Mouse (Mus musculus): ENCODE results near the gene Melk. TPM values are rescaled to one million over a fixed set of nuclear protein-coding genes. Genes with fewer than 3 reads are reported as not detected.

Melk gene
- polyA plus RNA-seq (2015; fragmentation: Nextera tagmentation; extraction: Ambion mirVana), result 15.5 and 16.4 TPM in 2 replicates

DNA sequence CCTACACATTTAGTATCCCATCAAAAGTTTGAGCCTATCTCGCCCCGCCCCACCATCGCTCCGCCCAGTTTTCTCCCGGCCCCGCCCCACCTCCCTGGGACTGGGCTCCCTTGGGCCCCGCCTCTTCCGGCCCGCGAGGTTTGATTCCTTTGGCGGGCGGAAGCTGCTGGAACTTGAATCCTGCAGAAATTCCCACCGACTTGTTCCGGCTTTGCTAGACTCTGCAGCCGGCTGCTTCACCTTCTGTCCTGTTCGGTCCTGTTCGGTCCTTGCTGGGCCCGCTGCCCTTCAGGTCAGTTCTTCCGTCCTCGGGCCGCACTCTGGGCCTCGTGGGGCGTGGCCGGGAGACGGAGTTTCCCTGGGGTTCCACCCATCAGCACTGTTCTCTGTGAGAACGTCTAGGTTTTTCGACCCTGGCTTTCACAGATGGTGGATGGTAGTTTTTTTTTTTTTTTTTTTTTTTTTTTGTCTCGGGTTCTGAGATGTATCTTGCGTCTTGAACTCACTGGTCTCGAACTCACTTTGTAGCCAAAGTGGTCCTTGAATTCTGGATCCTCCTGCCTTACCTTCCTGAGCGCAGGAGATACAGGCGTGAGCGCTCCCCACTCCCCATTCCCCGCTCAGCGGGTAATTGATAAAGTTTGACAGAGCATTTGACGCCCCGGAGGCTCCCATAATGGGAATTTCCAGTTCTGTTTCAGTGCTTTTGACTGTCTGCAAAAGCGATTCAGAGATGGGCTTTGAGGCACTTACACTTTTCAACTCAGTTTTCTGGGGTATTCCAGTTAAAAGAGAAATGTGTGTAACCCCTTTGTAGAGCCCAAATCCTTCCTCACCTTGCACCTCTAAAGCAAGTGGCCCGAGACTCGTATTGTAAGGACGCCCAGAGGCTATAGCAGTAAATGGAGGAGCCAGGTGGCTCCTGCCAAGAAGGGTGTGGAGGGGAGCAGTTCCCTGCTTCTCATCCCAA, at the start of gene Melk:
Gene Melk, plus strand, starts transcription at position 96 of the 970 bp plus-strand sequence.
- H3K9me3 ChIP-seq (replicated peaks; ENCODE audit: control insufficient read depth, low read length), result no peaks in the 10 kb centered on the region
- H3K9ac ChIP-seq (ENCODE audit: low read depth, low read length), result peak within 1 kb of the TSS; percentile 74
- H3K27ac ChIP-seq (ENCODE audit: low read length), result peak within 1 kb of the TSS; percentile 52
- H3K4me1 ChIP-seq (ENCODE audit: control insufficient read depth, low read depth, low read length), result peaks cover 12% of the 10 kb centered on the region
- under 1% methylated on average over 41 of the region's 41 CpGs for WGBS (ENCODE audit: insufficient replicate concordance)
- peak within 1 kb of the TSS; percentile 80 for H3K4me3 ChIP-seq (ENCODE audit: low read depth, low read length)
- H3K36me3 ChIP-seq (ENCODE audit: control insufficient read depth, insufficient read depth), result no peaks in the 10 kb centered on the region
- no peaks in the 10 kb centered on the region; the same call in 1 of the 2 replicates for H3K27me3 ChIP-seq (ENCODE audit: control insufficient read depth, insufficient read depth, low read depth, low read length)
- ATAC-seq (ENCODE audit: low read depth), result peak; percentile 94
- H3K4me2 ChIP-seq (ENCODE audit: low read depth, low read length), result peak within 1 kb of the TSS; percentile 79

DNA sequence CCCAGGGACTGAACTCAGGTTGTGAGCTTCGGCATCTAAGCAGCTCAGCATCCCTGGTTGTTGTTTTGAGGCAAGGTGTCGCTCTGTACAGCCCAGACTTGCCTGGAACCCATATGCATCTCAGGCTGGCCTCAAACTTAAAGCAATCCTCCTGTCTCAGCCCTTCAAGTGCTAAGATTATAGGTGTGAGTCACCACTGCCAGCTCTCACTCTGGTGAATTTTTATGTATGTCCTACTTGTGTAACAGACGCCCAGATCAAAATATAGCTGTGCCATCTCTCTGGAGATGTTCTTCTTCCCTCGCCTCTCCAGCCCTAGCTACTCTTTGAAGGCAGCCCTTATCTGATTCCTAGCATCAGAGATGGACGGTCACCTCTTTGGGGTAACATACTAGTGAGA, 49.2 kb upstream of the Melk start:
- Histone ChIP-seq H3K9me3 (replicated peaks; ENCODE audit: control insufficient read depth, low read length) (no peaks in the 10 kb centered on the region), H3K4me1 (ENCODE audit: control insufficient read depth, low read depth, low read length) (peaks cover 7% of the 10 kb centered on the region), H3K9ac (ENCODE audit: low read depth, low read length) (no peak overlapping the region), H3K27me3 (ENCODE audit: control insufficient read depth, insufficient read depth, low read depth, low read length) (peaks cover 6% of the 10 kb centered on the region), H3K4me3 (ENCODE audit: low read depth, low read length) (no peak overlapping the region), H3K36me3 (ENCODE audit: control insufficient read depth, insufficient read depth) (no peaks in the 10 kb centered on the region), H3K4me2 (ENCODE audit: low read depth, low read length) (no peak overlapping the region), H3K27ac (ENCODE audit: low read length) (no peak overlapping the region)
- ATAC-seq (ENCODE audit: low read depth), result no peak
- 59% methylated on average over 5 of the region's 5 CpGs for WGBS (ENCODE audit: insufficient replicate concordance)

DNA sequence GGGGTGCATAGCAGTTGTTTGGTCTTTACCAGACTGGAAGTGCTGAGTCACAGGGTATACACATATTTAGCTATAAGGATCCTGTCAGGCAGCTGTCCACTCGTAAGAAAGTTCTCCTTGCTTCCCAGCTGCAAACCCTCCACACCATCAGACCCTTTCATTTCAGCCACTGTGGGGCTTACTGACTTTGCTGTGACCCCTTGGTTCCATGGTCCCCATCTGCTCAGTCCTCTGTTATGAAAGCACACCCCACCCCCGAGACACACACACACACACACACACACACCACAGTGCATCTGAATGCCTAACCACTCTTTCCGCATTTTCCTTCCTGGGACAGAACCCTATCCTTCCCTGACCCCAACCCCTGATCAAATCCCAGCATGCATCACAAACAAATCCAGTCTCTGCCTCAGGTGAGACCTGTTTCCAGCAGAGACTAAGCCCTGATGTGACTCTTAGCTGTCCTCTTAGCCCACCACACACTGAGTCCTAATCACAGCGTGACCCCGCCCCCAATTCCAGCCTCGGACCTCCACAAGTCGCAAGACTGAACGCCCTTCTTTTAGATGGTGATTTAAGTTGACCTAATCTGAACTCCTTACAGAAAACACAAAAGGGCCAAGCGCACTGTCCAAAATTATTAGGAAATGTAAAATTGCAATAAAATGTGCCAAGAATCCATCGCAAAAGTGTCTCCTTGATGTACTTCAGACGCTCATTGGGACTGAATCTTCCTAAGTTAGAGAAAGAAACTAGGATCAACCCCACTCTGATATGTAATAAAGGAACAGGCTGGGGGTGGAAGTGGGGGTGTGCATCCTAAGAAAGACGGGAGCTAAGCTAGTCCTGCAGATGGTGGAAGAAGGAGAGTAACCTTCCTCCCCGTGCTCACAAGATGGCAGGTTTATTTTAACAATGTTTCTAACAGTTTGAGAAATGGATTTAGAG, 48.4 kb upstream of the Melk start:
- Histone ChIP-seq H3K9me3 (replicated peaks; ENCODE audit: control insufficient read depth, low read length) (no peaks in the 10 kb centered on the region), H3K27me3 (ENCODE audit: control insufficient read depth, insufficient read depth, low read depth, low read length) (peaks cover 6% of the 10 kb centered on the region), H3K4me2 (ENCODE audit: low read depth, low read length) (no peak overlapping the region), H3K9ac (ENCODE audit: low read depth, low read length) (no peak overlapping the region), H3K4me1 (ENCODE audit: control insufficient read depth, low read depth, low read length) (peaks cover 7% of the 10 kb centered on the region), H3K27ac (ENCODE audit: low read length) (0 out of 2 replicates have a peak overlapping the region, but pooled peaks have one; percentile 28), H3K36me3 (ENCODE audit: control insufficient read depth, insufficient read depth) (no peaks in the 10 kb centered on the region), H3K4me3 (ENCODE audit: low read depth, low read length) (no peak overlapping the region)
- ATAC-seq (ENCODE audit: low read depth), result no peak
- 11% methylated on average over 13 of the region's 13 CpGs for WGBS (ENCODE audit: insufficient replicate concordance)

GRCm38 (mm10) chr4:44253191-44253590, 47.5 kb upstream of the Melk start:
- H3K4me2 ChIP-seq (ENCODE audit: low read depth, low read length), result peak overlapping the region; percentile 15; the same call in 1 of the 2 replicates
- WGBS (ENCODE audit: insufficient replicate concordance), result 9% methylated on average over 6 of the region's 6 CpGs
- H3K36me3 ChIP-seq (ENCODE audit: control insufficient read depth, insufficient read depth), result no peaks in the 10 kb centered on the region
- peak; percentile 76 for ATAC-seq (ENCODE audit: low read depth)
- H3K4me1 ChIP-seq (ENCODE audit: control insufficient read depth, low read depth, low read length), result peaks cover 7% of the 10 kb centered on the region
- H3K9me3 ChIP-seq (replicated peaks; ENCODE audit: control insufficient read depth, low read length), result no peaks in the 10 kb centered on the region
- H3K27me3 ChIP-seq (ENCODE audit: control insufficient read depth, insufficient read depth, low read depth, low read length), result peaks cover 6% of the 10 kb centered on the region
- H3K9ac ChIP-seq (ENCODE audit: low read depth, low read length), result no peak overlapping the region
- 0 out of 2 replicates have a peak overlapping the region, but pooled peaks have one; percentile 25 for H3K27ac ChIP-seq (ENCODE audit: low read length)
- H3K4me3 ChIP-seq (ENCODE audit: low read depth, low read length), result no peak overlapping the region

GRCm38 (mm10) chr4:44254579-44254978, 46.1 kb upstream of the Melk start:
- Histone ChIP-seq H3K4me1 (ENCODE audit: control insufficient read depth, low read depth, low read length) (peaks cover 4% of the 10 kb centered on the region), H3K27ac (ENCODE audit: low read length) (no peak overlapping the region), H3K4me2 (ENCODE audit: low read depth, low read length) (no peak overlapping the region), H3K27me3 (ENCODE audit: control insufficient read depth, insufficient read depth, low read depth, low read length) (peaks cover 6% of the 10 kb centered on the region), H3K9ac (ENCODE audit: low read depth, low read length) (no peak overlapping the region), H3K36me3 (ENCODE audit: control insufficient read depth, insufficient read depth) (no peaks in the 10 kb centered on the region), H3K4me3 (ENCODE audit: low read depth, low read length) (no peak overlapping the region), H3K9me3 (replicated peaks; ENCODE audit: control insufficient read depth, low read length) (no peaks in the 10 kb centered on the region)
- 57% methylated on average over 5 of the region's 5 CpGs for WGBS (ENCODE audit: insufficient replicate concordance)
- ATAC-seq (ENCODE audit: low read depth), result no peak

DNA sequence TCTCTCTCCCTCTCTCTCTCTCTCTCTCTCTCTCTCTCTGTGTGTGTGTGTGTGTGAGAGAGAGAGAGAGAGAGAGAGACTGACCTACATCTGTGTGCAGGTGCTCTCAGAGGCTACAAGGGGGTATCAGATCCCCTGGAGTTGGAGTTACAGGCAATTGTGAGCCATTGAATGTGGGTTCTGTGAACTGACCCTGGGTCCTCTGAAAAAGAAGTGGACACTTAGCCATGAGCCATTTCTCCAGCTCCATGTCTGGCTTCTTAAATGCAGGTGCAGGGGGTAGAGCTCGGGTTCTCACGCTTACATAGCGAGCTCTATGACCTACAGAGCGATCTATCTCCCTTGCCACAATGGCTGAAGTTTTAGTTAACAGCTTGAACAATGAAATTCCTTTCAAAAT, 41.5 kb upstream of the Melk start:
- Histone ChIP-seq H3K27ac (ENCODE audit: low read length) (no peak overlapping the region), H3K9ac (ENCODE audit: low read depth, low read length) (no peak overlapping the region), H3K4me3 (ENCODE audit: low read depth, low read length) (no peak overlapping the region), H3K27me3 (ENCODE audit: control insufficient read depth, insufficient read depth, low read depth, low read length) (no peaks in the 10 kb centered on the region), H3K4me2 (ENCODE audit: low read depth, low read length) (no peak overlapping the region), H3K4me1 (ENCODE audit: control insufficient read depth, low read depth, low read length) (no peaks in the 10 kb centered on the region), H3K9me3 (replicated peaks; ENCODE audit: control insufficient read depth, low read length) (no peaks in the 10 kb centered on the region), H3K36me3 (ENCODE audit: control insufficient read depth, insufficient read depth) (no peaks in the 10 kb centered on the region)
- ATAC-seq (ENCODE audit: low read depth), result no peak
- 56% methylated on average over 4 of the region's 4 CpGs for WGBS (ENCODE audit: insufficient replicate concordance)

GRCm38 (mm10) chr4:44260244-44260643, 40.4 kb upstream of the Melk start:
- Histone ChIP-seq H3K9ac (ENCODE audit: low read depth, low read length) (no peak overlapping the region), H3K27ac (ENCODE audit: low read length) (no peak overlapping the region), H3K36me3 (ENCODE audit: control insufficient read depth, insufficient read depth) (no peaks in the 10 kb centered on the region), H3K27me3 (ENCODE audit: control insufficient read depth, insufficient read depth, low read depth, low read length) (no peaks in the 10 kb centered on the region), H3K4me1 (ENCODE audit: control insufficient read depth, low read depth, low read length) (no peaks in the 10 kb centered on the region), H3K4me3 (ENCODE audit: low read depth, low read length) (no peak overlapping the region), H3K9me3 (replicated peaks; ENCODE audit: control insufficient read depth, low read length) (no peaks in the 10 kb centered on the region), H3K4me2 (ENCODE audit: low read depth, low read length) (no peak overlapping the region)
- 2% methylated on average over 10 of the region's 10 CpGs for WGBS (ENCODE audit: insufficient replicate concordance)
- ATAC-seq (ENCODE audit: low read depth), result no peak

DNA sequence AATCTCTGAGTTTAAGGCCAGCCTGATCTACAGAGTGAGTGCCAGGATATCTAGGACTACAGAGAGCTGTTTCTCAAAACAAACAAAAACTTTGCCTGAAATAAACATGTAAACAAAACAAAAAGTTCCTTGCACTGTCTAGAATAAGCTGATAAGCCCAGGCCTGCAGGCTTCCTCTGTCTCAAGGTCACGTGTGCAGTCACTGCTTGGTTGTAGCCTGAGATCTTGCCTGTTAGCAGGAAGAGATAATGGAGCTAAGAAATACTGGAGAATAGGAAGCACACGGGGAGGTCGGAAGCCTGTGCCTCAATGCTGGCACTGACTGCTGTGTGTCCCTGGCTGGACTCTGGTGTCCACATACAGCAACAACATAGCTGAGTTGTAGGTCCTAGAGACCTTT, 35.2 kb upstream of the Melk start:
- no peak overlapping the region for H3K27ac ChIP-seq (ENCODE audit: low read length)
- no peak overlapping the region for H3K4me3 ChIP-seq (ENCODE audit: low read depth, low read length)
- no peaks in the 10 kb centered on the region for H3K36me3 ChIP-seq (ENCODE audit: control insufficient read depth, insufficient read depth)
- 52% methylated on average over 3 of the region's 3 CpGs for WGBS (ENCODE audit: insufficient replicate concordance)
- no peaks in the 10 kb centered on the region for H3K27me3 ChIP-seq (ENCODE audit: control insufficient read depth, insufficient read depth, low read depth, low read length)
- no peak overlapping the region for H3K9ac ChIP-seq (ENCODE audit: low read depth, low read length)
- no peaks in the 10 kb centered on the region for H3K4me1 ChIP-seq (ENCODE audit: control insufficient read depth, low read depth, low read length)
- no peak for ATAC-seq (ENCODE audit: low read depth)
- H3K9me3 ChIP-seq (replicated peaks; ENCODE audit: control insufficient read depth, low read length), result no peaks in the 10 kb centered on the region
- H3K4me2 ChIP-seq (ENCODE audit: low read depth, low read length), result no peak overlapping the region

All from liver, embryonic 16.5 days (tissue).